Mouse (Mus musculus) adrenal gland, adult 8-10 months (tissue): ENCODE measurements around the gene Med16. TPM values are rescaled to one million over a fixed set of nuclear protein-coding genes. Genes with fewer than 3 reads are reported as not detected.

ENCODE experiments used
- DNase-seq: peaks from one replicate; pipeline ENCODE4 v3.0.0; 2022
- microRNA-seq, 2 experiments: library from miRNA; unstranded; fragments of <30 nt; microRNA quantifications; one replicate each; pipeline ENCODE4 v1.2.0; 2022
- total RNA-seq, 4 experiments: library from RNA; stranded (reverse); gene quantifications; 2 replicates each; pipeline ENCODE4 v1.2.4; 2022

Med16 gene
- total RNA-seq, 4 experiments from 2014 or later = 50.9 to 60.7 (median 57.8) TPM

DNA sequence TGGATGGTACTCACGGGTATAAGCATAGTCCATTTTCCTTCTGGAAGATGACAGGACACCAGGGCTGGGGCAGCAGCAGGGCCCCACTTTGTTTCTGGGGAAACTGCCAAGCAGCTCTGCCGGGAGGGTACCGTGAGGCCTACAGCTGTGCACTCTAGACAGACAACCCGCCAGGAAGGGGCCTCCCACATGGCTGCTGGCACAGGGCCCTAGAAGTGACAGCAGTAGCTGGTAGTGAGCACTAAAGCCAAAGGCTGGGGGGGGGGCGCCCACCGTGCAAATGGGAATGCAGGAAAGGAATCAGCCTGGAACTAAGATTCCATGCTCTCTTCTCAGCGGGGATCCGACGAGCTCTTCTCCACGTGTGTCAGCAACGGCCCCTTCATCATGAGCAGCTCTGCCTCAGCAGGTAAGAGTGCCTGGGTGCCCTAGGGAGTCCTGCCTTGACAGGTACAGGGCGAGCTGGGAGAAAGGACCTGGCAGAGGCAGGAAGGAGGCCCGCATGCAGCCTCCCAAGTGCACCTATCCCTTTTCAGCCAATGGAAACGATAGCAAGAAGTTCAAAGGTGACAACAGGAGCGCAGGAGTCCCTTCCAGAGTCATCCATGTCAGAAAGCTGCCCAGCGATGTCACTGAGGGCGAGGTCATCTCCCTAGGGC lies 50.2 kb downstream of the Med16 start:
- no peak for DNase-seq

DNA sequence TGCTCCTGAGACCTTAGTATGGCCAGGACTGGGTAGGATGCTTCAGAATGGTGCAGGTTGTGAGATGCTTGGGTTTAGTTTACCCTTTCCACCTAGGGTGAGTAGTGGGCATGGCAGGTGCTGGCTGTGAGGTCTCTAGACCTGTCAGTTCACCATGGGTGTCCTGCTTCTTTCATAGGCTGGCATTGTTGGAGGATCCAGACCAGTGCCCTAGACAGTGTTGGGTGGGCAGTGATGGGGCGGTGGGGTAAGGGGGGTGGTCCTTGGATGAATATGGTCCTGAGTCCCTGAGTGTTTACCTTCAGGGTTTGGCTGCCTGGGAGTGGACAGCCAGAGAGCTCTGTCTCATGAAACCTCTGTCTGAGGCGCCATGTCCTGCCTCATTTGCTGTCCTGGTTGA lies 50.8 kb downstream of the Med16 start:
- DNase-seq = no peak

DNA sequence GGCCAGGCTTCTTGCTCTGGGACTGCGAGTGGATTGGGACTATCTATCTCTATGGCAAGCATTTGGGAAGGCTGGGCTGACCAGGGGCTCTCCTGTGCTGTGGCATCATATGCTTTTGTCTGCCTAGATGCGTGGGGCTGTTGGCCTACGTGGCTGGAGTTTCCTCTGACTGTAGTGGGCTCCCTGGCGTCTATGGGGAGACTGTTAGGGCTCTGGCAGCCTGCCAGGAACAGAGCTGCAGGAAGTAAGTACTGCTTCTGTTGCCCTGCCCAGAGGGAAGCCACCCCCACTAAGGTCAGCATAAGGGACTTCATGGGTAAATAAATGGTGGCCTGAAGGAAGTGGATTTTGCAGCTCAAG lies 51.3 kb downstream of the Med16 start:
- DNase-seq = peak; percentile 66

DNA sequence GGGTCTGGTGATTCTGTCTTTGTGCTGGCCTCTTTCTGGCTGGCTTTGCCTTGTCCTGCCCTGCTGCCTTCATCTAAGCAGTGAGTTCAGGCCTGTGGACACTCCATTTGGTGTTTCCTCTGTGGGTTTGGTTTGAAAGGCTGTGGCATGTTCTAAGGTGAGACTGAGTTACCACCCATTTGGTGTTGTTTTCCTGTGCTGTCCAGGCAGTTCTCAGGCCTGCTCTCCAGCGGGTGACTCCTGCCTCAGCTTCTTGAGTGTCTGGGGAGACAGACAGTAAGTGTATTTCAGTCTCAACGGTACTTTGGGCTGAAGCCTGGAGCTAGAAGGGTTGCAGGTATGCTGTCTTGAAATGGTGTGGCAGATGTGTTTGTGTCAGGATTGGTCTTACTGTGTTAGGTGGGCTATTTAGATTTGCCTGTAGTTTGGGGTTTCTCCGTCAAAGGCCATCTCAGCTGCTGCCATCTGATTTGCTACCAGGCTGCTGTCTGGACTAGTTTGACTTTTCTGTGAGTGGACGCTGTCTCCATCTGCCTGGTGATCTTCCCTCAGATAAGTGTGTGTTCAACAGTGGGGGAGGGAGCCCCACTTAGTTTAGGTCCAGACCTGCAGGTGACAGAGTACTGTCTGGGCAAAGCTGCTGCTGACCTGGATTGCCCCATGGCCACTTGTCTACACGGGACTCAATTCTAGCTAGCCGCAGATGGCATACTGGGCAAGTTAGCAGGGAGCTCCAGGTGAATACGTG lies 51.8 kb downstream of the Med16 start:
- DNase-seq = no peak

DNA sequence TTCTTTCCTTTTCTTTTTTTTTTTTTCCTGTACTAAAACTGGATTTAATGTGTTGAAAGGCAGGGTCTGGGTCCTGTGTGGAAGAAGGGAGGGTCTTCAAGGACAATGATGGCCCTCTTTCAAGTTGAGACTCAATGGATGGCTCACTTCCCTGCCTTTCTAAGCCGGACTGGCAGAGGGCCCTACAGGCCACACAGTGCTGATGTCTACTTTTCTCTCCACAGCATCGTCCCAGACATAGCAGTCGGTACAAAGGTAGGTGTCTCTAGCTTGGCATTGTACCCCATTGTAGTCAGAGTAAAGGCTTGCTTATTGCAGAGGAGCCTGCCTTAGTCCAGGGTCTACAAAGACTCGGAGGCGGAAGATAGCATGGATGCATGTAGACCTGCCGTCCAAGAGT lies 52.4 kb downstream of the Med16 start:
- no peak for DNase-seq

DNA sequence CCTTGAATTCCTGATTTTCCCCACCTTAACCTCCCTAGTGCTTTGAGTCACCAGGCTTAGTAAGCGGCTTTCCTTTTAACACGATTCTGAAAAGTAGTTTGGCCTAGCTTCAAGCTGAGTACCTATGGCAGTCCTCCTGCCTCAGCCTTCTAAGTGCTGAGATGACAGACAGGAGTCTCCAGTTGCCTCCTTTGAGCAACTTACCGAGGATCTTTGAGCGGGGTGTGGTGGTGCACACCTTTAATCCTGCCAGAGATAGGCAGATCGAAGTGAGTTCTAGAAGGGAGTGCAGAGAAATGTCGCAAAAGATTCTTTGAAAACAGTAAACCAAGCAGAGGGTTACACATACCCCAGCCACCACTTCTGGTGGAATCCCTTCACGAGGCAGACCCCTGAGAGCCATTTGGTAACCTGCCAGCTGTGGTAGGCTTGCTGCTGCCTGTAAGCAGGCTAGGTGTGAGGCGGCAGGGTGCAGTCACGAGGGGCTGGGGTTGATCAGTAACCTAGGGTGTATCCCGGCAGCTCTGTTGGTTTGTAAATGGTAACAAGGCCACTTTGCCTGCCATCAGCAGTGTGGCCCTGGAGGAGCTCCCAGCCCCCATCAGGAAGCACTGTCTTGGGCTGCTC lies 53.1 kb downstream of the Med16 start:
- peak; percentile 63 for DNase-seq

DNA sequence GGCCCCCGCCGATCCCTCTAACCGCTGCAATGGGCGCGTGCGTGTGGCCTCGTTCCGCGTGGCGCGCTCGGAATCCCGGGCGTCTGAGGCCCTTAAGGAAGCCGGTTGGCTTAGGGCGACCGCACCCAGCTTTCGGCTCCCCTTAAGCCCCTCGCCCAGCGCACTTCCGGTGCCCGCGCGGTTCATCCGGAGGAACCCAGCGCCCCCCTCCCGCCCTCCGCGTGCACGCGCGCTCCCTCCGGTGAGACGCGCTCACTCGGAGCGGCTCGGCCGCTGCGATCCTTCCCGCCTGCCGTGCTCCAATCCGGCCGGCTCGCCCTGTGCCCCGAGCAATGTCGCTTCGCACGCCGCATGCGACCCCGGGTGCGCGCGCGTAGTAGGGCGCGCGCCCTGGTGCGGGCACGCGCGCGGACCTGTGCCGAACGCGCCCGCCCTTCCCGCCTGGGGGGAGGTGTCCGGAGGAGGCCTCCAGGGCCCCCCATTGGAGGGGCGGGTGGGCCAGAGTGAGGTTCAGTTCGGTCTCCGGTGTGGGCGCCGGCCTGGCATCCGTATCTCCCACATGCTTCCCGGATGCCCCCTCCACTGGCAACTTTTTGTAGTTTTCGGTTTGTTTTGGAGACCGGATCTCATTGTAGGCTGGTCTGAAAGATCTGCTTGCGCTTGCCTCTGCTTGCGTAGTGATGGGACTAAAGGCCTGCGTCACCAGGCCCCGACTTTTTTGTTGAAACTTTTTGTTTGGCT lies 53.8 kb downstream of the Med16 start:
- DNase-seq = peak; percentile 70

DNA sequence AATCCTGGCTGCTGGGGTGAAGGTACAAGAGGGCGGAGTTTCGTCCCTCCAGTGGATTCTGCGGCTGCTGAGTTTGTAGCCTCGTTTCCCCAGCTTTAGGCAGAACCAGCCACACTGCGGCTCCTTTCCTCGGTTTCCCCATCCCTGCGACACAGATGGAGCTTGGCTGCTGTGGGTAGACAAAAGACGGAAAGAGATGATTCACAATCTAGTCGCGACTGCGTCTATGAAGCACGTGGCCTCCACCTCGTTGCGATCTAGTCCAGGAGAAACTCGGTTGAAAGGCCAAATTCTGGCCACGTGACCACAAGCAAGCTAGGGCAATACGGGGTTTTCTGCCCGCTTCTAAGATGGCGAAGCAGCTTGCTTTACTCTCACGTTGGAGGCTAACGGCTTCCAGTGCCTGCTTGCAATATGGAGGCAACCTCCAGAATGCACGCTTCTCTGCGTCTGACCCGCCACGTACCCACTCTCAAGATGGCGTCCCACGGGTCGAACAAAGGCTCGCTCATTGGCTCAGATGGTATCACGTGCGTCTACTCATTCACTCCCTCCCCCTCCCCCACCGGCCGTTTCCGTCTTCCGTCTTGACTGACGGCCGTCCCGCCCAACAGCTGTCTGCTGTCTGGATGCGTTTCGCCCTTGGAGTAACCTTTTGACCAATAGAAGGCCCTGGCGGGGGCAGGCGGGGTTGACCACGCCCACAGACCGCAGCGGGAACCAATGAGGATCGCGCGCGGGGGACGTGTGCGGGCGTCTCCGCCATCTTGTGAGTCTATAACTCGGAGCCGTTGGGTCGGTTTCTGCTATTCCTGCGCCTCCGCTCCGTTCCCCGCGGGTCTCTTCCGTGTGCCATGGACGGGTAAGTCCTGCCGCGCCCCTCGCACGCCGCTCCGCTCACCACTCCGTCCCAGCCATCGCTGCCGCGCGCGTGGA lies 54.6 kb downstream of the Med16 start, which contains the start of gene Ptbp1:
TSS of gene Ptbp1 (plus strand) at position 568 of the 936 bp plus-strand sequence.
- DNase-seq = peak; percentile 99

DNA sequence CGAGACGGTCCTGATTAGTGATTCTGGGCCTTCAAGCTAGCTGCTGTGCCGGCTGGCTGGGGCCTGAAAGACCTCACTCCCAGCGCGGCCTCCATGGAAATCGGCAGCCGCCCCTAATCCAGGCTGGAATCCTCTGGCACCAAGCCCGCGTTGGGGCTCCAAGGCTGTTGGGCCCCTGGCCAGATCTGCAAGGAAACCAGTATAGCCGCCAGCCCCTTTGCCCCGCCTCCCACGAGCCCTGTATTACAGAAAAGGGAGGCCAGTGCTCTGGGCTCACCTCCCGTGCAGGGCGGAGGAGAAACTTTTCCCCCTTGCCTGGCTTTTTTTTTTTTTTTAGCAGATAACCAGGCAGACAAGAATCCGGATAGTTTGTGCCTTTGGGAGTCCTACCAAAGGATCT lies 55.3 kb downstream of the Med16 start:
- peak; percentile 92 for DNase-seq

DNA sequence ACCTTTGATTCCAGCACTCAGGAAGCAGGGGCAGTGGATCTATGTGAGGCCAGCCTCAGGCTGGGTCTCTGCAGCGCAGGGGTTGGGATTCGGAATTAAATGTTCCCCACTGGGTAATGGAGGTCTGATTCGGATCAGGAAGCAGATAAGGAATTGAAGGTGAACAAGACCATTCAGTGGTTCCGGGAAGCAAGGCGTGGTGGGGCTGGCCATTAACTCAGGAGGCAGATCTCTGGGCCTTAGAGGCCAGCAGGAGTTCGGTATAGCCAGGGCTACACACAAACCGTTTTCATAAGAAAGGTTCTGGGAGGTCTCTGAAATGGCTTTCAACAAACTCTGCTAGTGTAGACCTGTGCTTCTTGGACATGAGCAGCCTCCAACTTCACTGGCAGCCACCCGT lies 55.9 kb downstream of the Med16 start:
- DNase-seq = no peak

DNA sequence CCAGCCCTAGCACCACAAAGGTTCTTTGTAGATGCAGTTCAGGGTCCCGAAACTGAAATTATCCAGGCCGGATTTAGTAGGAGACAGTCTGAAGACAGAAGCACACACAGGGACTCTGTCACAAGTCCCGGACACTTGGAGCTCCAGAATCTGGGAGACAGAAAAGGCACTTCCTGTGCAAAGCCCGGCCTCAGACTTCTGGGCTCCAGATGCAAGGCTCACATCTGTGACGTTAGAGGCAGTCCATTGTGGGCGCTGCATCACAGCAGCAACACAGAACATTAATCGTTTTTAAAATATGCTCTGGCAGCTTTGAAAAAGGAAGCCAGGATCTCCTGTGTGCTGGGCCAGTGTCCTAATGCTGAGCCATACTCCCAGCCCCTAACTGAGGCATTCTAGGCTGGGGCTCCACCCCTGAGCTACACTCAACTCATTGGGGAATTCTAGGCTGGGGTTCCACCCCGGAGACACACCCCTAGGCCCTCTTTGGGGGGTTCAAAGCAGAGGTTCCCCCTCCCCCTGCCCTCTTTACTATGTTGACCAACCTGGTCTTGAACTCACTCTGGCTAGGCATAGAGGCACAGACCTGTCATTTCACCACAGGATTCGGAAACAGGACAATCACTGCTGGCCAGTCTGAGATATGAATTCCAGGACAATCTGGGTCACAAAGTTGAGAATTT lies 56.5 kb downstream of the Med16 start:
- peak; percentile 37 for DNase-seq

DNA sequence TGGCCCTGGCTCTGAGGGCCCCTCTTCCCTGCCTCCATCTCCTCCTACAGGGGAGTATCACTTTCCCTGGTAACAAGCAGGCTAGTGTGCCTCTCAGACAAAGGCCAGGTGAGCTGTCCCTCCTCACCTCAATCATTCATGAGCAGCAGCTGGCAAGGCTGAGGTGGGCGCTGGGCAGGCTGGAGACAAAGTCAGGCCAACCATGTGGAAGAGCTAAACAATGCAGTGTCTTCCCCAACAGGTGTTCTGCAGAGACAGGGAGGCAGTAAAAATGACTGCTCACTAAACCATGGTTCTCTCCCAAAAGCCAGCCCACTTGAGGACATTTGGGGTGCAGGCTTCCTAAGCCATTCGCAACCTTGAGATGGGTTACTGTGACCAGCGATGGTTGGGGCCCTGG lies 57.1 kb downstream of the Med16 start:
- no peak for DNase-seq

DNA sequence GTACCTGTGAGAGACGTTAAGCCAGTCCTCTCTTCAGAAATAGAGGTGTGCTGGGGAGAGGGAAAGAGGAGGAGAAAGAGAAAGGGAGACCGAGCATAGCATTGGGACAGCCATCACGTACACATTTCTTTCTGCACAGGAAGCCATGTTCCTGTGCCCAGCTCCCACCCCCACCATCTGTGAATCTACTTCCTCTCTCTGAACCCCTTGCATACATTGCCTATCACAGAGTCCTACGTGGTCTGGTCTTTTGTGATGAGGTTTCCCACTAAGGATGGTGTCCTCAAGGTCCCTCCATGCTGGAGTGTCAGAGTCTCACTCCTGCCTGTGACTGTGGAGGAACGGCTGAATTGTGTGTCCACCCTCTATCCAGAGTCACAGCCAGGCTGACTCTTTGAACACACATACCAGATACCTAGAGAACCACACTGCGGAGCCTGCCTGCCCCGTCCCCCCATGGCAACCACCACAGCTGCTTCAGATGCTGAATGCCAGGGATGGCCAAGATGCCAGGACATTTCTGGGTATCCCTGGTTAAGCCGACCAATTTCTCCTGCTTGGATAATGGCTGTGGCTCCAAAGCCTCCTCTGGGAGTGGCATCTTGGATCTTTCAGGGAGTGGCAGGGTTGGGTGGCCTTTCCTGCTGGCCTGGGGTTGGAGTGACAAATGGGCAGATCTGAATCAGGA lies 58.6 kb downstream of the Med16 start:
- DNase-seq = no peak

DNA sequence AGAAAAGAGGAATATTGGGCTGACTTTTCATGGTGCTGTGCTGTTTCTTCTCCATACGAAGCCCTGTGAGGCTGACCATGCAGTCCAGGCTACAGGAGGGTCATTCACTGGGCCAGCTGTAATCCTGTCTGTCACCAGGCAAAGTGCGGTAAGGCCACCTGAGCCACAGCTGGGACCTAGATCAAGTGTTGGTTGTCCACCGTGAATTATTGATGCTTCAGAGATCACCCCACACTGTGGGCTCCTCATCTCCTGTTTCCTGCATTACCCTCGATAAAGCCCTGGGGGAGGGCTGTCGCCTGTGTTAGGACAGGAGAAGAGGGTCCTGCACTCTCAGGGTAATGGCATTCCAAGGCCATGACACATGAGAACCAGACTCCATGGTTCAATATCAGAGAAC lies 62.2 kb downstream of the Med16 start:
- no peak for DNase-seq

Small RNAs within 50 kb of the gene (microRNA-seq; reads per million reads assigned to microRNA genes)
- 0 reads per million in 2 experiments for gene Mir6910

Other genes starting within 250 kb of the Med16 start
- not detected for gene Madcam1, start 244.4 kb downstream of the Med16 start, total RNA-seq
- 10 to 100 TPM; 37.8 to 41.6 (median 39.3) TPM for gene Tpgs1, start 239.6 kb downstream of the Med16 start, total RNA-seq
- 10 to 100 TPM; 50.9 to 77.7 (median 69.2) TPM for gene Cdc34, start 226.7 kb downstream of the Med16 start, total RNA-seq
- 1 to 10 TPM; 1.2 to 2.2 (median 1.7) TPM for gene Gzmm, start 219.9 kb downstream of the Med16 start, total RNA-seq
- 100 to 1,000 TPM; 578 to 598 (median 581) TPM for gene Bsg, start 204.4 kb downstream of the Med16 start, total RNA-seq
- 10 to 100 TPM in 2 of 4 experiments, 1 to 10 TPM in 2; 8.1 to 10.9 (median 10.3) TPM for gene Hcn2, start 192.3 kb downstream of the Med16 start, total RNA-seq
- 10 to 100 TPM; 58.5 to 79.0 (median 70.8) TPM for gene Polrmt, start 162.3 kb downstream of the Med16 start, total RNA-seq
- 1 to 10 TPM in 2 of 4 experiments, under 1 TPM in 1, not detected in 1; 0.38 to 1.2 (median 1.1) TPM for gene Fgf22, start 153.8 kb downstream of the Med16 start, total RNA-seq
- gene Rnf126, start 142.0 kb downstream of the Med16 start, total RNA-seq = 10 to 100 TPM; 45.2 to 61.9 (median 50.8) TPM
- 10 to 100 TPM in 2 of 4 experiments, 1 to 10 TPM in 2; 8.8 to 55.0 (median 26.2) TPM for gene Fstl3, start 131.7 kb downstream of the Med16 start, total RNA-seq
- under 1 TPM in 2 of 4 experiments, not detected in 2; 0.13 to 0.38 TPM for gene Prss57, start 118.0 kb downstream of the Med16 start, total RNA-seq
- 100 to 1,000 TPM in 2 of 4 experiments, 10 to 100 TPM in 2; 72.7 to 123 (median 96.1) TPM for gene Palm, start 115.4 kb downstream of the Med16 start, total RNA-seq
- under 1 TPM; 0.64 to 0.95 (median 0.70) TPM for gene Misp, start 87.9 kb downstream of the Med16 start, total RNA-seq
- 100 to 1,000 TPM; 249 to 275 (median 255) TPM for gene Ptbp1, start 54.5 kb downstream of the Med16 start, total RNA-seq
- gene Prtn3, start 34.4 kb downstream of the Med16 start, total RNA-seq = under 1 TPM in 1 of 4 experiments, not detected in 3; 0.35 TPM
- 1 to 10 TPM; 1.7 to 4.3 (median 3.0) TPM for gene Plppr3, start 34.3 kb downstream of the Med16 start, total RNA-seq
- not detected for gene Elane, start 22.7 kb downstream of the Med16 start, total RNA-seq
- 1,000 to 10,000 TPM in 2 of 4 experiments, 100 to 1,000 TPM in 2; 123 to 1,857 (median 821) TPM for gene Cfd, start 18.1 kb downstream of the Med16 start, total RNA-seq
- gene Gm26602, start 1.9 kb upstream of the Med16 start, total RNA-seq = not detected
- gene Kiss1r, start 8.0 kb upstream of the Med16 start, total RNA-seq = 1 to 10 TPM; 1.1 to 5.6 (median 4.0) TPM
- gene R3hdm4, start 12.3 kb upstream of the Med16 start, total RNA-seq = 100 to 1,000 TPM in 3 of 4 experiments, 10 to 100 TPM in 1; 99.4 to 132 (median 112) TPM
- gene Arid3a, start 18.1 kb upstream of the Med16 start, total RNA-seq = 1 to 10 TPM; 5.3 to 9.8 (median 7.5) TPM
- gene Wdr18, start 51.2 kb upstream of the Med16 start, total RNA-seq = 10 to 100 TPM; 31.7 to 43.0 (median 36.6) TPM
- gene Grin3b, start 61.8 kb upstream of the Med16 start, total RNA-seq = 1 to 10 TPM in 1 of 4 experiments, under 1 TPM in 1, not detected in 2; 0.83 to 1.4 TPM
- gene Tmem259, start 75.4 kb upstream of the Med16 start, total RNA-seq = 100 to 1,000 TPM; 132 to 155 (median 141) TPM
- gene Cnn2, start 79.7 kb upstream of the Med16 start, total RNA-seq = 10 to 100 TPM; 23.9 to 36.3 (median 30.0) TPM
- 10 to 100 TPM; 21.6 to 35.5 (median 27.8) TPM for gene Abca7, start 87.6 kb upstream of the Med16 start, total RNA-seq
- 10 to 100 TPM in 2 of 4 experiments, 1 to 10 TPM in 2; 6.4 to 10.6 (median 8.5) TPM for gene Arhgap45, start 107.7 kb upstream of the Med16 start, total RNA-seq
- gene Polr2e, start 130.9 kb upstream of the Med16 start, total RNA-seq = 100 to 1,000 TPM in 1 of 4 experiments, 10 to 100 TPM in 3; 79.1 to 104 (median 94.4) TPM
- 100 to 1,000 TPM; 697 to 776 (median 769) TPM for gene Gpx4, start 138.2 kb upstream of the Med16 start, total RNA-seq
- gene Sbno2, start 196.6 kb upstream of the Med16 start, total RNA-seq = 10 to 100 TPM; 27.4 to 54.8 (median 45.1) TPM
- gene Stk11, start 206.9 kb upstream of the Med16 start, total RNA-seq = 100 to 1,000 TPM; 127 to 146 (median 143) TPM
- 100 to 1,000 TPM; 380 to 452 (median 425) TPM for gene Atp5d, start 229.7 kb upstream of the Med16 start, total RNA-seq
- 10 to 100 TPM; 58.4 to 92.4 (median 81.9) TPM for gene Cbarp, start 231.9 kb upstream of the Med16 start, total RNA-seq
- gene Midn, start 239.3 kb upstream of the Med16 start, total RNA-seq = 100 to 1,000 TPM in 1 of 4 experiments, 10 to 100 TPM in 3; 56.4 to 145 (median 90.1) TPM